Mouse (Mus musculus) urinary bladder, postnatal 36 days (tissue): ENCODE measurements around the gene Ghrh.

Experiments
- DNase-seq, 2 experiments: peaks; one replicate each; pipeline ENCODE4 v3.0.0; 2022; ENCODE audit warnings: low spot score in 2 of 2, mixed read lengths in 1 of 2

Ghrh gene

GRCm38 (mm10) chr2:157349121-157349778 lies 1.9 kb upstream of the Ghrh start:
- DNase-seq, result no peak

- no peak for DNase-seq
Observed at GRCm38 (mm10) chr2:157343337-157343736, 4.0 kb downstream of the Ghrh start.

- DNase-seq, result no peak
Observed at GRCm38 (mm10) chr2:157342328-157342926, 4.9 kb downstream of the Ghrh start.

GRCm38 (mm10) chr2:157341554-157342270 lies 5.6 kb downstream of the Ghrh start:
- DNase-seq, result peak; percentile 54 to 62

- no peak for DNase-seq
Observed at GRCm38 (mm10) chr2:157340221-157340741, 7.0 kb downstream of the Ghrh start.

GRCm38 (mm10) chr2:157339532-157339931 lies 7.8 kb downstream of the Ghrh start:
- no peak for DNase-seq

- peak; percentile 57 to 67 for DNase-seq
Observed at GRCm38 (mm10) chr2:157338663-157339062, 8.6 kb downstream of the Ghrh start.

DNA sequence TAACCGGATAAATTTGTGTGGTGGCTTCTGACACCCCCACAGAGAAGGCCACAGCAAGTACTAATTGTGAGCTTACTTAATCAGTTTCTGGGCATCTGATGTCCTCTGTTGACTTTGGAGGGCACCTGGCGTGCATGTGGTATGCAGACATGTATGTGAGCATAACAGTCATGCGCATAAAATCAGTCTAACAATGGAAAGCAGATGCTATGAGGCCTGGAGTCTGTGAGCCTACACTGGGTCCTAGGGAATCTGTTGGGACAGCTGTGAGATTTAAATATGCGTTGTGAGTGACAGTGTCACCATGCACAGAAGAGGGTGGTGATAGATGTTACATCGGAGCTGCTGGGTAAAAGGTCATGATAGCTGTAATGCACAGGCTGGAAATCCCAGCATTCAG lies 15.2 kb downstream of the Ghrh start:
- DNase-seq, result no peak

DNA sequence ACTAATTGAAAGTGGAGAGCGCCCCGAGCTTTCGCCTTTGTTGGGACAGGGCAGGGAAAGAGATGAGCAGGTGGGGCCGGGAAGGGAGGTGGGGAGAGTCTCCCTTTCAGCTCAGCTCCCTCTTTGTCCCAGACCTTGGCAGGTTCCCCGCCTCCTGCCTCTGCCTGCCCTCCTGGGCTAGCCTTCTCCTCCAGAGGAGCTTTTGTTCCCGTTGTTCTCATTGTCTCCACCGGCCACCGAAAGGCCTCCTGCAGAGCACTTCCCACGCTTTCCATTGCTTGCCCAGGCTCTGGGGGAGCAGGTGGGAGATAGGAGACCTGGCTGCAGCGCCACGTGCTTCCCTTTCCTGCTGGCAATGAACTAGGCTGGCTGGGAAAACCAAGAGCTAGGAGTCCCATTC lies 18.7 kb downstream of the Ghrh start:
- DNase-seq, result no peak

- no peak for DNase-seq
Observed at GRCm38 (mm10) chr2:157328106-157328505, 19.2 kb downstream of the Ghrh start.

GRCm38 (mm10) chr2:157325238-157325637 lies 22.1 kb downstream of the Ghrh start:
- DNase-seq, result peak in 1 of 2 experiments; percentile 19

DNA sequence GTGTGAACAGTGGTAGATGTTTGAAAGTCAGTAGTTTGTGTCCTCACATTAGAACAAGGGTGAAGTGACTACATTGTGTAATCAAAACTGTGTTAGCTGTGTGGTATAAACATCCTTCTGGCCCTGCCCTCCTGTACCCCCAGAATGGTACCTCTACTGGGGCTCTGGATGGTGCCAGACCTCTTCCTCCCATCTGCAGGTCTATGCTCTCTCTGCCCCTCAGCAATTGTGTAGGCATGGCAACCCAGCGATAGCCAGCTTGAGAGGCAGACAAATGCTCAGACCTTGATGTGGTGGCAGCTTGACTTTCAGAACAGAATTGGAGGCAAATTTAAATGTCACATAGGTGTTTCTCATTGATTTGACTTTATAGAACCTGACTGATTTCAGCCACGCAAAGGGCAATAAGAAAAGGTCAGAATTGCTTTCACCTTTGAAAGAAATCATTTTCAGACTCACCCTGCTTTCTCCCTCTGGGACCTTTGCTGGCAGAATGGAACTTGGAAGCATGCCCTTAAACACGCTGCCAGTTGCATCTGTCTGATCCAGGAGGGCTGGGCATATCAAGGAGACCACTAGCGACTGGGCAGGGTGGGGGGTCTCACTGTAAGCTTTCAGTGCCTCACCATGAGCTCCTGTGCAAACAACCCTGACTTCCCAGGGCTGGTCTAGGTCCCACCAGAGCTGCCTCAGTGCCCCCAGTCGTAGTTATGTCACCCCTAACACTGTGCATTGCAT lies 25.1 kb downstream of the Ghrh start:
- DNase-seq, result no peak

GRCm38 (mm10) chr2:157320886-157321285 lies 26.4 kb downstream of the Ghrh start:
- DNase-seq, result no peak

- no peak for DNase-seq
Observed at GRCm38 (mm10) chr2:157320135-157320534, 27.2 kb downstream of the Ghrh start.

GRCm38 (mm10) chr2:157317220-157317619 lies 30.1 kb downstream of the Ghrh start:
- DNase-seq, result no peak

- no peak for DNase-seq
Observed at GRCm38 (mm10) chr2:157316358-157316933, 30.9 kb downstream of the Ghrh start.

DNA sequence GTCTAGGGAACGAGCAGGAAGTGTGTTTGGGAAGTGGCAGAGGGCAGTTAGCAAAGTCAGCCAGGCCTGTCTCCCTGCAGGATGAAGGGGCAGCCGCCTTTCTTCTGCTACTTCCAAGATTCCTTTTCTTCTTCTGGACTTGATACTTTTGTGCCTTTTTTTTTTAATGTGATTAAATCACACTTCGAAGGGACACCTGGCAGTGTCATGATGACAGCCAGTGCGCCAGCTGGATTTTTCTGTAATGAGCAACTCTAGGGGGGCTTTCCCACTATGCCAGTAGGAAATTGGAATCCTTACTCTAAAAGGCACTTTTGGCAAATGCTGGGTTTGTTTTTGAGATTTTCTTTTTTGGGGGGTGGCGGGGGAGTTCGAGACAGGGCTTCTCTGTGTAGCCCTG lies 31.8 kb downstream of the Ghrh start:
- no peak for DNase-seq

DNA sequence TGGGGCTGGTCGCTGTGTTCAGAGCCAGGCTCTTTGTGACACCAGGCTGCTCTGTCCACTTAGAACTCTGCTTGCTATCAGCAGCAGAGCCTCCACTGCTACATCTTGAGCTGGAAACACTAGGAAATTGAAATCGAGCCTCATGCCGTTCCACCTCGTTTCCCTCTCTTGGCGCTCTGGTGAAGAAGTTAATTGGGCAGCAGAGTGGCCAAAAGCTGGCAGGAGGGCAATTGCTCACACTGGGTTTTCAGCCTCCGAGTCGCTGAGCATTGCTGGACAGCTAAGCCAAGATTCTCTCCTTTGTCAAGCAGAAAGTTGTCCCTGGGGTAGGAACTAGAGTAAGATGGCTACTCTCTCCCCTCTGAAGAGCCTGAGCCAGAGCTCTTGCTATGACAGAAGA lies 33.0 kb downstream of the Ghrh start:
- no peak for DNase-seq

DNA sequence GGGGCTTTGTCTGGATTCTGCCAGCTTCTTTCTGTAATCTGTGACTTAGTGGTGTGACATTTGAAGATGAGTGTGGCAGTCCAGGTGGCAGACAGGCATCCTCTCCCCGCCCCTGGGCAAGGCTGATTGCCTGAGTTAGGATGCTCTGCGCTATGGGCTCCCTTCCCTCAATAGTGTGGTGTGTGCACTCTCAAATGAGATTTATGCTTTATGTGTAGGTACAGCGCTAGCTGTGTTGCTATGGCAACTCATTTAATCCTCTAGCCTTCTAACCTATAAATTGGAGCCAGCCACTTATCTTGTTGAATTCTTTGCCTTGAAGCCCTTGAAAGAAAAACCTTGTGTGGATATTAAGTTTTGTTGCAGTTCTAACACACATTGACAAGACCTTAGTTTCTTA lies 33.6 kb downstream of the Ghrh start:
- DNase-seq, result no peak

DNA sequence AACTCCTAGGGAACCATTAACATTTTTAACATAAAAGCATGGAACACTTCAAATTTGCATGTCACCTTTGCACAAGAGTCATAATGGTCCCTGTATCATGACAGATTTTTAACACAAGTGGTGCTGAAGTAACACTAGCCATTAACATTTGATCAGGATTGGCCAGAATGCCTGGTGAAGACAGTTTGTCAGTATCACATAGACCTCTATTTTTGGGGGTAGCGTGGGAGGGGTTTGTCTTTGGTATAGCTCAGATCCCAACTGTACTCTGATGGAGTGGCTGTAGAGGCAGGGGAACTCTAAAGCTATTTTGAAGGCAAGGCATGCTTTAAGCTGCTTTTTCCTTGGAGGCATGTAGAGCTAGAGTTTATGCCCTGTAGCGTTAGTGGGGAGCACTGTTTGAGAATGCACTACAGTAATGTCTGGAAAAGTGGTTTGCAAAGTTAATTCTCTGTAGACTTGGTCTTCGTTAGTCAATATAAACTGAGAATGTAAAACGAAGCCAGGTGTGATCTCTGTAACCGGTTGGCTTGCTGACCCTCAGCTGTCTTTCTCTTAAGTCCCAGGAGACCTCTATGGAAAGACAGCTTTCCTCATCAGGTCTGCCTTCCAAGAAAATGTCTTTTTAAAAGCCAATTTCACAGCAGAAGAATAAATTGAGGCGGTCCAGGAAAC lies 36.2 kb downstream of the Ghrh start:
- no peak for DNase-seq

GRCm38 (mm10) chr2:157309611-157310010 lies 37.7 kb downstream of the Ghrh start:
- DNase-seq, result no peak
